Mouse (Mus musculus) thymus, postnatal 14 days (tissue): Measurements from ENCODE around the gene Ccnd1.

Source experiments
- DNase-seq: peaks from one replicate; pipeline ENCODE4 v3.0.0; 2021

Gene Ccnd1

DNA sequence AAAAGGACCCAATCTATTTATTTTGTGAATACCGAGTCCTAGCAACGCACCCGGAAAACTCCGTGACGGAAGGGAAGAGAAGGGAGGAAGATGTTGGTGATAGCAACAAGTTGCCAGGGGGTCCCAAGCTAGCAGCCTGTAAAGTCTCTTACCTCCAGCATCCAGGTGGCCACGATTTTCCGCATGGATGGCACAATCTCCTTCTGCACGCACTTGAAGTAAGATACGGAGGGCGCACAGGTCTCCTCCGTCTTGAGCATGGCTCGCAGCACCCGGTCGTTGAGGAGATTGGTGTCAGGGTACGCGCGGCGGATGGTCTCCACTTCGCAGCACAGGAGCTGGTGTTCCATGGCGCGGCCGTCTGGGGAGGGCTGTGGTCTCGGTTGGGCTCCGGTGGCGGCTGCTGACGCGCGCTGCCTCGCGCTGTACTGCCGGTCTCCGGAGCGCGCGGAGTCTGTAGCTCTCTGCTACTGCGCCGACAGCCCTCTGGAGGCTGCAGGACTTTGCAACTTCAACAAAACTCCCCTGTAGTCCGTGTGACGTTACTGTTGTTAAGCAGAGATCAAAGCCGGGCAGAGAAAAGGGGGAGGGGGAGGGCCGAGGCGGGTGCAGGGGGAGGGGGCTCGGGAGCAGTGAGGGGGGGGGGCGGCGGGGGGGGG, at the start of gene Ccnd1:
TSS of gene Ccnd1 (minus strand) at position 582 of the 659 bp plus-strand sequence.
- DNase-seq: peak; percentile 44

GRCm38 (mm10) chr7:144988856-144989255, 49.1 kb upstream of the Ccnd1 start:
- DNase-seq: no peak

- no peak for DNase-seq
These were observed 45.4 kb upstream of the Ccnd1 start for GRCm38 (mm10) chr7:144985100-144985499.

DNA sequence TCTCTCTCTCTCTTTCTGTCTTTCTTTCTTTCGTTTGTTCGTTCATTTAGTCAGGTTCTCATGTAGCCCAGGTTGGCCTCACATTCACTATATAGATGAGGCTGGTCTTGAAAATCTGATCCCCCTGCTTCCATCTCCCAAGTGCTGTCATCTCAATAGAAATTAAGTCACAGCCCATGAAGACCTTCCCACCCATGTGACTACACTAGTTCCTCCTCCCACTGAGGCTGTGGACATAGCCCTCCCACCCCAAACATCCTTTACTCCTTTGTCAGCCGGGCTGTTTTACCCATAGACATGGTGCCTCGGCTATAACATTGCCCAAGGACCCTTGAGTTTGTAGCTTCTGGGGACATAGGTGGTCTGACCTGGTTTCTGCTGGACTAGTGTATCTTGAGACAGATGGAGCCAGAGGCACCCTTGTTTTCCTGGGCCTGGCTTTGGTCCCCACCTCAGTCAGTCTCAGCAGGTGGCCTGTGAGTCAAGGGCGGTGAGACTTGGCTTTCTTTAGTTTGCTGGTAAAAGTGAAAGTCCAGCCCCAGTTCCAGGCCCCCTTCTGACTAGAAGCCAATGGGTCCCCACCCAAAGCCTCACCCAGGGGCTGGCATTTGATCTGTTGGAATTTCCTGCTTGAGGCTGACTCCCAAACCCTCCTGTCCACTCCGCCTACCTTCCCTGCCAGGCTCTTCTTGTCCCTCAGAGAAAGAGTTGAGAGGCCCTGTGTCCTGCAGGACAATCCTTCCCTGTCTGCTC, 42.8 kb upstream of the Ccnd1 start:
- no peak for DNase-seq

GRCm38 (mm10) chr7:144981426-144982079, 41.8 kb upstream of the Ccnd1 start:
- DNase-seq: no peak

DNA sequence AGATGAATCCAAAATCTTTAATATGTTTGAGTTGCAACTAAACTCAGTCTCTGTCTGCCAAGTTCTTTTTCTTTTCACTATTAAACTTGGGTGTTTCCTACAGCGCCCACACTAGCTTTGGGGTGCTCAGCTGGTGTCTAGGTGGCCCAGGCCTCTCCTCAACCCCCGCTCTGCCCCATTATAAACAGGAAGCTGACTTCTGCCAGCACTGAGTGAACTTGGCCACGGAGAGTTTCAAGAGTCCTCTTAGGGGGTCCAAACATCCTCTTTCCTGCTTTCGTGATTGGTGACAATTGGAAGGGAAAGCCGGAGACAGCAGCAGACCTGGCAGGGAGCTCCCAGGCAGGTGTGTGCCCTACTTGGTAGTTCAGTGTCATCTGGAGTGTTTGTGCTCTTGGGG, 40.1 kb upstream of the Ccnd1 start:
- DNase-seq: peak; percentile 61

DNA sequence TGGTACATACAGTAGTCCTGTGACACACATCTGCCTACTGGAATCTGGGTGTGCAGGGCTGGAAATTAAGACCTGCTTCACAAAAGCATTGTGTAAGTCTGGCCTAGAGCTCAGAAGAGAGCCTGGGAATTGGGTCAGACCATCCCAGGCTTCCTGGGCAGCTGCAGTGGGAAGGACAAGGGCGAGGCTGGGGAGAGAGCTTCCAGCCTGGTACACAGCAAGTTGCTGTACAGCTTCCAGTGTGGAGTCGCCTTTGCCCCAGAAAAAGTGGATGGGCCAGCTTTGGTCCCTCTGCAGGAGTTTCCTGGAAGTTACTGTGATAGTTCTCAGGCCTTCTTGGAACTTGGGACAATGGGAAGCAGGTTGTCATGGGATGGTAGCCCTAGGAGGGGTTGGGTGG, 37.4 kb upstream of the Ccnd1 start:
- DNase-seq: no peak

GRCm38 (mm10) chr7:144973461-144973860, 33.7 kb upstream of the Ccnd1 start:
- DNase-seq: no peak

GRCm38 (mm10) chr7:144971769-144972168, 32.0 kb upstream of the Ccnd1 start:
- DNase-seq: no peak

- no peak for DNase-seq
These were observed 31.5 kb upstream of the Ccnd1 start for GRCm38 (mm10) chr7:144970997-144971768.

DNA sequence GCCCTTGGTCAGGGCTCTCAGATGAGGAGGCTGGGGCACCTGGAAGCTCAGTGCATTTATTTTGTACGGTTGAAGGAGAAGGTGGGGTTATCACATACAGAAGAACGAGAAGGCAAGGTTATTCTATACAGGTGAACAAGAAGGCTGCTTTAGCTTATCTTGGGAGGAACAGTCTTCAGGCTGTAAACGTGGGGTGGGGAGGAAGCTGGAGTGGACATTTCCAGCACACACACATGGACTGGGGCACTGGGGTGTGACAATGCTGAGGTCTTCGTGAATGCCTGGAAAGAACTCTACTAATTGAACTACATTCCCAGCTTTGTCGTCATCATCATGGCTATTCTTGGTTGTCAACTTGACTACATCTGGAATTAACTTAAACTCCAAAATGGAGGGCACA, 26.2 kb upstream of the Ccnd1 start:
- no peak for DNase-seq

GRCm38 (mm10) chr7:144964316-144964715, 24.6 kb upstream of the Ccnd1 start:
- no peak for DNase-seq

- DNase-seq: no peak
These were observed 24.2 kb upstream of the Ccnd1 start for GRCm38 (mm10) chr7:144963911-144964310.

DNA sequence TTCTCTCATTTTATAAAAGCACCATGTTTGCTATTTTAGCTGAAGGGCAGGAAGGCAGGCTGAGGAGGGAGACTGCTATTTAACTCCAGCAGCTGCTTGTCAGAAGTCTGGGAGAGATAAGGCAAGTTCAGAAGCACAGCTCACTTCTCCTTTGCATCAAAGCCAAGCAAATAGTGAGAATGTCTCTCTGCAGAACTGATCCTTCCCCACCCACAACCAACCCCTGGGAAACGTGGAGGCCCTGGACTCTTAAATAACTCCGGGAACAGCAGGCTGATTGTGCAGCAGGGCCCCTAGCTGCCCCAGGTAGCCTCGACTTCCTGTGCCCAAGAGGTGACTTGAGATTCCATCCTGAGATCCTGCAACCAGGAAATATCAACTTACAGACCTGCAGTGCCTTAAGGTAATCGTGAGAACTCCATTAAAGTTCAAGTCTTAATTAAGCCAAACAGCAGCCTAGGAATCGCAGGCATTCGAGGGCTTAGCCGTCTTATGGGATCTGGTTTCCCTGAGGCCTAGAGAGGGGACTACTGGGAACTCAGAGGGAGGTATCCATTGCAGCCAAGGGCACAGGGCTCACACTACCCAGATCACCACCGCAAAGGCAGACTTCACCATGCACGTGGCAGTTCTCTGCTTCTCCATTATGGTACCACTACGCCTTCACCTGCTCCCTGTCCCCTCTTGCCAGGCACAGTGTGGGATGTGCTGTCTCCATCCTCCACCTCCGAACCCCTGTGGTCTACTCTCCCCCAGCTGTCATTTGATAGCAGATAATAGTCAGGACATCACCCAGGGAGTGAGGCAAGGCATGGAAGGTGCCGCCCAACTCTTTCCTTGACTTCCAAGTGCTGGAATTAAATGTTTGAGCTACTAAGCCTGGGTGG, 19.0 kb upstream of the Ccnd1 start:
- no peak for DNase-seq

DNA sequence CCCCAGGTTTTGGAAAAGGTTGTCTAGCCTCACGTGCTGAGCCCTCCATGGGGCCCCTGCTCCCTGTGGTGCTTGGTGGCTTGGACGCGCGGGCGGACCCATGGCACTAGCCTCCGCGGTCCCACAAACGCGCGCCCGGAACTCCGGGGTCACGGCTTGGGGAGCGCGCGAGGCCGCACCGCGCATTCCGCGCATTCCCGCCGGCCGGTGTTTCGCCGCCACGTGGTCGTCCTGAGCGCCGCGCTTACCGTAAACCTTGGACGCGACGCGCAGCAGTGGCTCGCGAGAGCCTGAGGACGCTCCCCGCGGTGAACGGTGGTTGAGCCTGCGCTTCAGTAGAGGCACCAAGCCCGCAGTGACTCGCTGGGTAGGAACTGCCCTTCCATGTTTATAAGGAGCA, 3.5 kb upstream of the Ccnd1 start:
- peak; percentile 74 for DNase-seq

DNA sequence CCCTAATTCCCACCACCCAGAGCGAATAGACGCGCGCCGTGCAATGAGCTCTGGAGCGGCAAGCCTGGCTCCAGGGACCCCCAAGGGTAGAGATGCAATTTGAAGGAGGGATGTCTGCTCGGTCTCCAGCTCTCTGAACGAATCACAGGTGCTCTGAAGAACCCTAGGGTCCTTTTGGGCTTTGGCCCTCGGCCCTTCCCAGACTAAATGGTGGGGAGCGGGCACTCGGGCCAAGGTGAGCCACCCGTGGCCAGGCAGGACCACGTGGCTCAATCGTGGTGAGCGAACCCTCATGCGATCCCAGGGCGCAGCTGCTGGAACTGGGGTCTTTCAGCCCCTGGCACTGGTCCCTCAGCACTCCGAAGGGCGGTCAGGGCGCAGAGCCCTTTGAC, 3.0 kb upstream of the Ccnd1 start:
- DNase-seq: no peak

DNA sequence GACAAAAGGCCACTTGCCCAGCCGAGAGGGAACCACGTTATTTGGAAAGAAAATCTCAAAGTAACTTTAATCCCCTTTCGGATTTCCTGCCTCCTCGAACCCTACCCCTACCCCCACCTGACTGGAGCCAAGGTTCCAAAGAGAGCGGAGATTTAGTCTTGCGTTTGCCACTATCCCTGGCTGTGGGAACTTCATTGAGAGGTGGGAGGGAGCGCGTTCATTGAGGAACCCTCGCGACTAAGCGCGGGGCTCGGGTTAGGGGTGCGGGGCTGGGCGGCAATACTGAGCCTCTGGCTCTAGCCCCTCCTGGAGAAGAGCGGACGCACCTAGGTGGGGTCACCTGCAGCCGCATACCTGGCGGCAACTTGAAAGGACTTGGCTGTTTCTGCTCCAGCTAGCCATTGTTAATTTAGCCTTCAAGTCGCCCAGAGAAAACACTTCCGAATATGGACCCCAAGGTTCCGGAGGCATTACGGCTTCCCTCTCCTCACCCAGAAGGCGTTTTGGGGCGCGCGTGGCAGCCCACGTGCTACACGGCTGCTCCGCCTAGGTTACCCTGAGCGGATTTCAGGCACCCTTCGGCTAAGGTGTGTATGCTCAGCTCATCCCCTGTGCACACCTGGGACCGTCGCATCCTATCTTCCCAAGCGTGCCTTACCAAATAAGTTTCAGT, 2.5 kb upstream of the Ccnd1 start:
- no peak for DNase-seq

DNA sequence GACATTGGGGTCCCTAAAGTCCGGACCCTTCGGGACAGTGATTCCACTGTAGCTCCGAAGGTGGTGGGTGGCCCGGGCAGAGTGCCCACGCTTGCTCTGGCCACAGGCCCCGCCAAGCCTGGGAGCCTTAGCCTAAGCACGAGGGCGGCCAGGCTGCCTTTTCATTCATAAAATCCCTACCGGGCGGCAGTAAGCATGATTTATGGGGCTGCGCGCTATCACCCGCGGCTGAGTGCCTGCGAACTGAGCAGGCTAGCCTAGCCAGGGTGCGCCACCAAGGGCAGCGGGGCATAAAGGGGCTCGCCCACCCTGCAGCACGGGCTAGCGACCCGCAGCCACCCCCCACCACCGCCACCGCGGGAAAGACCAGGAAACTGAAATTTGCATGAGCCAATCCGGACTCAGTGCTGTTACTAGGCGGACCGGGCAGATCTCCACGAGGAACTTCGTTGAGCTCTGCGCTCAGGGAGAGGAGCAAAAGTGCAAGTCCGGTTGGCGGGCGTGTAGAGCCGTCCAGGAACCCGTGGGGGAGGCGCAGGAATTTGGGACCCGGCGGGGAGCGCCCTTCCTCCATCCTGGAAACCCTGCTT, 1.6 kb upstream of the Ccnd1 start:
- DNase-seq: peak; percentile 59

- DNase-seq: no peak
These were observed 860 bp upstream of the Ccnd1 start for GRCm38 (mm10) chr7:144940585-144940984.

- DNase-seq: no peak
These were observed 362 bp upstream of the Ccnd1 start for GRCm38 (mm10) chr7:144940003-144940571.
